8 mouse cellular contexts compared by ENCODE assay signal in genomic region chr8:120562680-120563347, GRCm38 (mm10). TPM values are rescaled to one million over a fixed set of nuclear protein-coding genes. Genes with fewer than 3 reads are reported as not detected.
DNase-seq lines count a peak whose midpoint lies in the region; ATAC-seq lines count a peak whose summit lies in the region.

No protein-coding gene starts in this region.

- H3K4me2 ChIP-seq in kidney, embryonic 14.5 days (replicated peaks; ENCODE audit: low read depth, low read length): no peak overlapping the region
- H3K4me2 ChIP-seq in hindbrain, embryonic 13.5 days: peak overlapping the region; percentile 26; the same call in 1 of the 2 replicates
- H3K4me2 ChIP-seq in midbrain, embryonic 13.5 days (replicated peaks): 0 out of 2 replicates have a peak overlapping the region, but pooled peaks have one; percentile 28

- H3K4me1 ChIP-seq in kidney, embryonic 14.5 days (ENCODE audit: control insufficient read depth, insufficient read depth, low read length): peaks cover 61% of the 10 kb centered on the region
- H3K4me1 ChIP-seq in embryonic facial prominence, embryonic 10.5 days: peaks cover 97% of the 10 kb centered on the region
- H3K4me1 ChIP-seq in hindbrain, embryonic 13.5 days (replicated peaks): peaks cover 96% of the 10 kb centered on the region
- peaks cover 92% of the 10 kb centered on the region for H3K4me1 ChIP-seq in midbrain, embryonic 13.5 days (replicated peaks)

- no peaks in the 10 kb centered on the region for H3K9me3 ChIP-seq in kidney, embryonic 14.5 days (ENCODE audit: control insufficient read depth, low read length)
- 0 out of 2 replicates have a peak, but pooled peaks cover 6% of the 10 kb centered on the region for H3K9me3 ChIP-seq in embryonic facial prominence, embryonic 10.5 days
- H3K9me3 ChIP-seq in hindbrain, embryonic 13.5 days: no peaks in the 10 kb centered on the region
- no peaks in the 10 kb centered on the region for H3K9me3 ChIP-seq in midbrain, embryonic 13.5 days

- H3K4me3 ChIP-seq in kidney, embryonic 14.5 days (ENCODE audit: low read length): no peak overlapping the region
- H3K4me3 ChIP-seq in embryonic facial prominence, embryonic 10.5 days: peak overlapping the region; percentile 29
- no peak overlapping the region for H3K4me3 ChIP-seq in hindbrain, embryonic 13.5 days
- no peak overlapping the region for H3K4me3 ChIP-seq in midbrain, embryonic 13.5 days (replicated peaks)

- DNase-seq in kidney, postnatal 25 days: no peak
- no peak for DNase-seq in embryonic facial prominence, embryonic 10.5 days (ENCODE audit: low spot score)
- DNase-seq in right cerebral cortex, adult 18-20 months: no peak
- DNase-seq in gastrocnemius, adult 18-20 months (ENCODE audit: low spot score): no peak
- no peak for DNase-seq in embryo, embryonic 10 days (ENCODE audit: low spot score)

- H3K9ac ChIP-seq in kidney, embryonic 14.5 days (ENCODE audit: low read depth, low read length): no peak overlapping the region; the same call in 1 of the 2 replicates
- H3K9ac ChIP-seq in hindbrain, embryonic 13.5 days: peak overlapping the region; percentile 56
- peak overlapping the region; percentile 45 for H3K9ac ChIP-seq in midbrain, embryonic 13.5 days (replicated peaks)

- H3K27me3 ChIP-seq in kidney, embryonic 14.5 days (ENCODE audit: control insufficient read depth, insufficient read depth, low read length): no peaks in the 10 kb centered on the region; the same call in 1 of the 2 replicates
- H3K27me3 ChIP-seq in embryonic facial prominence, embryonic 10.5 days (replicated peaks; ENCODE audit: low read depth, poor library complexity, severe bottlenecking): no peaks in the 10 kb centered on the region
- no peaks in the 10 kb centered on the region for H3K27me3 ChIP-seq in hindbrain, embryonic 13.5 days
- no peaks in the 10 kb centered on the region for H3K27me3 ChIP-seq in midbrain, embryonic 13.5 days

- peaks cover 21% of the 10 kb centered on the region for H3K36me3 ChIP-seq in kidney, embryonic 14.5 days (ENCODE audit: control insufficient read depth, insufficient read depth, low read length)
- H3K36me3 ChIP-seq in embryonic facial prominence, embryonic 10.5 days (replicated peaks): peaks cover 50% of the 10 kb centered on the region
- peaks cover 15% of the 10 kb centered on the region for H3K36me3 ChIP-seq in hindbrain, embryonic 13.5 days
- H3K36me3 ChIP-seq in midbrain, embryonic 13.5 days: peaks cover 20% of the 10 kb centered on the region

- peak overlapping the region; percentile 86 for H3K27ac ChIP-seq in kidney, embryonic 14.5 days (ENCODE audit: low read depth, low read length)
- peak overlapping the region; percentile 81 for H3K27ac ChIP-seq in embryonic facial prominence, embryonic 10.5 days (replicated peaks)
- peak overlapping the region; percentile 90 for H3K27ac ChIP-seq in hindbrain, embryonic 13.5 days
- H3K27ac ChIP-seq in midbrain, embryonic 13.5 days: peak overlapping the region; percentile 89

- 64% methylated on average over 18 of the region's 18 CpGs for WGBS in kidney, embryonic 14.5 days
- 70% methylated on average over 18 of the region's 18 CpGs for WGBS in embryonic facial prominence, embryonic 10.5 days
- WGBS in hindbrain, embryonic 13.5 days: 81% methylated on average over 18 of the region's 18 CpGs
- WGBS in midbrain, embryonic 13.5 days: 77% methylated on average over 18 of the region's 18 CpGs

- no peak for ATAC-seq in kidney, embryonic 14.5 days (ENCODE audit: low FRiP score, low TSS enrichment)
- no peak for ATAC-seq in hindbrain, embryonic 13.5 days (ENCODE audit: low FRiP score)
- ATAC-seq in midbrain, embryonic 13.5 days: no peak; the same call in 1 of the 2 replicates

RNA-seq across cellular contexts. Expression of gene Gins2, which starts 26.3 kb away (rescaled TPM):
- polyA plus RNA-seq in kidney, embryonic 14.5 days (2014; fragmentation: Nextera tagmentation; extraction: Ambion mirVana): 118 and 145 TPM in 2 replicates
- polyA plus RNA-seq in embryonic facial prominence, embryonic 10.5 days (2016; fragmentation: Nextera tagmentation; extraction: Ambion mirVana): 156 TPM in 2 replicates
- 23.1 and 24.5 TPM in 2 replicates for polyA plus RNA-seq in hindbrain, embryonic 13.5 days (2015; fragmentation: Nextera tagmentation; extraction: Ambion mirVana)
- 36.7 and 37.9 TPM in 2 replicates for polyA plus RNA-seq in midbrain, embryonic 13.5 days (2015; fragmentation: Nextera tagmentation; extraction: Ambion mirVana)
- total RNA-seq in gastrocnemius, adult 18-20 months (2021): under 1 TPM in 1 of 2 experiments, not detected in 1; 0.80 TPM
